Mouse (Mus musculus): ENCODE results near the gene Spocd1. TPM values are rescaled to one million over a fixed set of nuclear protein-coding genes. Genes with fewer than 3 reads are reported as not detected.

Gene Spocd1
- total RNA-seq, 2 experiments from 2014 or later: not detected

DNA sequence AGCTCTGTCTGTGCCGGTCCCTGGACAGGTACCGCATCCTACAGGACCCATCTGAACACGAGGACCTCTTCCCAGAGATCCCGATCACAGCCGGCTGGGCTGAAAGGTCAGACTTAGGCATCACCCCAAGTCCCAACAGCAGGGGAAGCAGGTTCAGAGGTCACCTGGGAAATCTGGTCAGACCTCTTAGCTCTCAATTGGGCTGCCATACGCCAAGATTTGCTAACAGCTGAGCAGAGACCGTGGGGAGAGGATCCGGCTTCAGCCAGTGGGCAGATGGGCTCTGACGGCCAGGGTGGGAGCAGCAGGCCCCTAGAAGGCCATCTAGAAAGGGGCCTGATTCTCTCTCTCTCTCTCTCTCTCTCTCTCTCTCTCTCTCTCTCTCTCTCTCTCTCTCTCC, 45.2 kb downstream of the Spocd1 start:
- no peak for DNase-seq (ENCODE audit: low spot score)

GRCm38 (mm10) chr4:129977256-129977655, 48.2 kb downstream of the Spocd1 start:
- no peak for DNase-seq (ENCODE audit: low spot score)

- no peak for DNase-seq (ENCODE audit: low spot score)
Measured at GRCm38 (mm10) chr4:129978227-129978626, 49.2 kb downstream of the Spocd1 start.

- no peak for DNase-seq (ENCODE audit: low spot score)
Measured at GRCm38 (mm10) chr4:129978930-129979329, 49.9 kb downstream of the Spocd1 start.

DNA sequence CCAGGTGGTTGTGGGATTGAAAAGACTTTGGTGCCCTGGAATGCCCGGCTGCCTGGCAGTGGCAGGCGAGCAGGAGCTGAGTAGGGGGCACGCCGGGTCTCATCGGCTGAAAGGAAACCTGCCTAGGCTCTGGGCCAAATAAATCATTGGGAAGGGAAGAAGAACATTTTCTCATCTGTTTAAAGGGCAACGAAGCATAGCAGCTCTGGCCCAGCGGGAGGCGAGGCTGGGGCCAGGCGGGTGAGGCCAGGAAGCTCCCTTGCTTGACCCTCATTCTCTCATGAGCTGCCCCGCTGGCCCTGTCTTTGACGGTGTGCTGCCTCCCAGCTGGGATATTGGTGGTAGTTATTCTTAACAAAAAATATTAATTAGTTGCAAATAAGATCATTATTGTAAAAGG, 52.6 kb downstream of the Spocd1 start:
- no peak for DNase-seq (ENCODE audit: low spot score)

DNA sequence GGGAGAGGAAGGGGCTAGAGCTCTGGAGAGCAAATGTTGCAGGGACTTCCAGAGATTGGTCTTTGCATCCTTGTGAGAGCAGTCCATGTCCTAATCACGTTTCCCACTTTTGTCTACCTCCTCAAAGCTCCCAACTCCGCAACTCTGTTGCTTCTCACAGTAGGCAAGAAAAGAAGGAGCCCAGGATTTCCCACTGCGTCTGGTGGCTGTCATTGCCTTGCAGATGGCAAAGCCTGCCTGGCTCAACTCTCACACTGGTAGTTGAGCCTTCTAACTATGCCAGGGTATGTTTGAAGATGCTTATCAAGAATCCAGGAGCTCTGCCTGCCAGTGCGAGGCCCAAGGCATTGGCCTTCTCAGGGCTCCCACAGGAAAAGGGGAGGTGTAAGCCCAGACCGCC, 54.0 kb downstream of the Spocd1 start:
- no peak for DNase-seq (ENCODE audit: low spot score)

GRCm38 (mm10) chr4:129983764-129984420, 54.8 kb downstream of the Spocd1 start:
- peak; percentile 57 for DNase-seq (ENCODE audit: low spot score)

DNA sequence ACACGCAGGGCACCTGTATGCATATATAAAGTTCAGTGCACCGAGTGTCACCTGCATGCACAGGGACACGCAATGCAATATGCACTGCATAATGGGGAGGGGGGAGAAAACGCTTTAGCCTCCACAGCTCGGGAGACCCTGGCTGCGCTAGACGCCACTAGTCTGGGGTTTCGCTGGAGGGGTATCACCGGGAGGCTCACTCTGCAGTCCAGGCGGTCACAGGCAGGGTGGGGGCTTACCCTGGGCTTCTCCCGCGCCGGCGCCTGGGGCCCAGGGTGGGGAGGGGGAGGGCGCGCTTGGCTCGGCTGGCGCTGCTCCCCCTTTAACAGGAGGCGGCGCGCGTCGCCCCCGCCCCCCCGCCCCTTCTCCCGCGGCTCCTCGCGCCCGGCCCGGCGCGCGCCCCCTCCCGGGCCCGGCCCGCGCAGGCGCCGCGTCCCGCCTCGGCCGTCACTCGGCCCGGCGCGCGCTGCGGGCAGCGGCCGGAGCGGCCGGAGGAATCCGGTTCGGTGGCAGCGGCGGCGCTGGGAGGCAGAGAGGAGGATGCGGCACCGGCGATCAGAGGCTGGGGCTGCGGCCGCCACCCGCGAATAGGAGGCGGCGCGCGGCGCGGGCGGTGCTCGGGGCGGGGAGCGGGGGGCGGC, 55.5 kb downstream of the Spocd1 start, which contains the start of gene Adgrb2:
Adgrb2 (plus strand) TSS at position 450 of the 641 bp plus-strand sequence.
- DNase-seq (ENCODE audit: low spot score): no peak

DNA sequence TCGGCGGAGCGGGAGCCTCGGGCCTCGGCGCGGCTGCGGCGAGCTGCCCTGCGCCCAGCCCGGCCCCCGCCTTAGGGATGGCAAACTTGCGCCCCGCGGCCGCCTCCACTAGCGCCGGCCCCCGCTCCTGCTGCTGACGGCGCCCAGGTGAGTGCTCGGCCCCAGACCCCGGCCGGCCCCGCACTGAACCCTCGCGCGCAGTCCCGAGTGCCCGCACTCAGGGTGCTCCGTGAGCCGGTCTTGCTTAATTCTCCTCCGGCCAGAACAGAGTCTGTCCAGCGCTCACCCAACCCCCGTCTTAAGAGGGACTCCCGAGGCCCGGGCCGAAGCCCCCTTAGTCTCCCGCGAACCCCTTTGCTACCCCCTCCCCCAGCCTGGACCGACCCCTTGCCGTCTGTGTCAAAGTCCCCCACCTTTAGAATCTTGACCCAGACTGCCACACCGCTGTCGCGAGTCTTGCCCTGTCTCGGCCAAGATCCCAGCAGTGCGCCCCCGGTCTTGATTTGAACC, 56.2 kb downstream of the Spocd1 start:
- no peak for DNase-seq (ENCODE audit: low spot score)

DNA sequence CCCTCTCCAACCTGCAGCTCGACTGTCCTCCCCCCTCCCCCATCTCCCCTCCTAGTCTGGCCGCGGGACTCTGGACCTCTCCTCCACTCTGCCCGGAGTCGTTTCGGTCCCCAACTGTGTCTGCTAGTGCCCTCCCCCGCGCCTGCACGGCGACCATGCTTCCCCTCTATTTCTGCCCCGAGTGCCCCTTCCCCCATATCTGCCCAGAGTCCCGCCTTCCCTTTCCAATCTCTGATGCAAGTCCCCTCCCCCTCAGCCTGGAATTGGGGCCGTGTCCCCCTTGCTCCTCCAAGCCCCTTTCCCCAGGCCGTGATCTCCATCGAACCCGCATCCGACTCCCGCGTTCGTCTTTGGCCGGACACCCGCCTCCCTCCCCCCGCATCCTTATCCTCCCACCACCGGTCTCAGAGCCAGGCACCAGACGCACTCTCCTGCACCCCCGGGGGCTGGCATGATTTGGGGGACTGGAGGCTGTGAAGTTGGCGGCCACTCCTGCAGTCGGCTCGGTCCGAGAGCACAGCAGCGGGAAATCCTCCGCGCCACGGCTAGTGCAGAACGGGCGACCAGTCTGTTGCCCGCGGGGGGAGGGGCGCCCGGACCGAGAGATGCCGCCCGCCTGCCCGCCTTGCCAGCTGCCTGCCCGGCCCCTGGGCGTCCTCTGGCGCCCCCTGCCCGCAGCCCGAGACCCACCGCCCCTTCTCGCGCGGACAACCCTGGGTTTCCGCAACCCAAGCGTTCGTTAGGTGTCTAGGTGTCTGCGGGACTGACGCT, 56.8 kb downstream of the Spocd1 start:
- DNase-seq (ENCODE audit: low spot score): no peak

DNA sequence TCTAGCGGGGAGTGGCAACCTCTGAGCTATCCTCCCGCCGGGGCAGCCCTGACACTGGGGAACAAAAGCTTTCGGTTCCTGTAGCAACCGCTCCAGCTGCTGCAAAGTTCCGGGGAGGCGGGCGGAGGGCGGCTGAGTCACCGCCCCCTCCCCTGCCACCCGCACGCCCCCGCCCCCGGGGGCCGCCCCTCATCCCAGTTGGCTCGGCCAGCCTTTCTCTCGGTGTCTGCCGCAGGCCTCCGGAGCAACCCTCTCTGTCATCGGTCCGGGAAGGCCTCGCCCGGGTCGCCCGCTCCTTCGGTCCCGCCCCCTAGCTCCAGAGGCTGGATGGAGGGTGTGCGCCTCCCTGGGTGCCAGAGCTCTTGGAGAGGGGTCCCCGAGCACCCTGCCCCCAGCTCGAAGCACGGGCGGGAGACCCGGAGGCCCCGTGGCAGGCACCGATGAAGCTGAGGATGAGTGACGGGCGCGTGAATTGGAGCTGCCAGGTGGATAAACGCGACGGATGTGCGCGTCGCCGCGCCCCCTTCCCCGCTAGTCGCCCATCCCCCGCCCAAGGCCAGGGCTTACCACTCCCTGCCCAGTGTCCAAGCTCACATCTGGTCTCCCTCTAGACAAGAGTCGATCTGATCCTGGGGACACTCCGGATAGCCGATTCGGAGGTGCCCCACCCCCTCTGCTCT, 58.9 kb downstream of the Spocd1 start:
- no peak for DNase-seq (ENCODE audit: low spot score)

DNA sequence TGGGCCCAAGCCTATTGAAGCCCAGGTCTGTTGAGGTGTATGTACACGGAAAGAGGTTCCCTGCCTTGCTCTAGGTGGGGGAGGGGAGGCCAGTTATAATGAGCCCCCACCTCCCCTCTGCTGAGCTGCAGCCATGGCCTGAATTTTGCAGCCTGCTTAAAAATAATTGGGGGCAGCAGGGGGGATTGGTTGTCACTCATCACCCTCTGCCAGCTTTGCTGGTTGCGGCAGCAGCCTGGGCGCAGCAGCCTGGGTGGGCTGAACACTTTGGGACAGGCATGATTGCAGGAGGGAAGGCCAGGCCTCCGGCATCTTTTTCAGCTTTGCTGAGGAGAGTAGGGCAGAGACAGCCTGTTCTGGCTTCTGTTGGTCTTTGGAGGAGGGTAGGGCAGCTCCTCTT, 60.9 kb downstream of the Spocd1 start:
- no peak for DNase-seq (ENCODE audit: low spot score)

GRCm38 (mm10) chr4:129992720-129993119, 63.7 kb downstream of the Spocd1 start:
- no peak for DNase-seq (ENCODE audit: low spot score)

GRCm38 (mm10) chr4:129993213-129993612, 64.2 kb downstream of the Spocd1 start:
- no peak for DNase-seq (ENCODE audit: low spot score)

GRCm38 (mm10) chr4:129993944-129994695, 65.1 kb downstream of the Spocd1 start:
- no peak for DNase-seq (ENCODE audit: low spot score)

- DNase-seq (ENCODE audit: low spot score): no peak
Measured at GRCm38 (mm10) chr4:129994728-129995127, 65.7 kb downstream of the Spocd1 start.

- DNase-seq (ENCODE audit: low spot score): no peak
Measured at GRCm38 (mm10) chr4:129995255-129995654, 66.2 kb downstream of the Spocd1 start.

DNA sequence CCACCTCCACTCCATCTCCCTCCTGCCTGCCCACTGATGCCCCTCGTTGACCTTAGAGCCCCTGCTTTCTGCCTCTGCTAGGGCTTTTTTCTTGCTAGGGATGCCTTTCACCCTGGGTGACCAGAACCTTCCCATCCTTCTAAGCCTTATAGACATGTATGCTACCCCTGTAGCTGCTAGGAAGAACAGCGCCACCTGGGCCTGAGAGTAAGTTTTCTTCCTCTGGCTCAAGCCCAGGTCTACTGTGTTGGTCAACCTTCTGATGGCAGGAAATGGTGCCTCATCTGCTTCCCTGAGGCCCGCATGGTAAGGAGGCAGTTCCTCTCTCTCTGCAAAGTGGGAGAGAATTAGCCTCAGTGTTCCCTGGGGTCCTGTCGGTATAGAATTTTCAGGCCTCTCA, 67.0 kb downstream of the Spocd1 start:
- no peak for DNase-seq (ENCODE audit: low spot score)

GRCm38 (mm10) chr4:129998124-129998523, 69.1 kb downstream of the Spocd1 start:
- DNase-seq (ENCODE audit: low spot score): no peak

DNA sequence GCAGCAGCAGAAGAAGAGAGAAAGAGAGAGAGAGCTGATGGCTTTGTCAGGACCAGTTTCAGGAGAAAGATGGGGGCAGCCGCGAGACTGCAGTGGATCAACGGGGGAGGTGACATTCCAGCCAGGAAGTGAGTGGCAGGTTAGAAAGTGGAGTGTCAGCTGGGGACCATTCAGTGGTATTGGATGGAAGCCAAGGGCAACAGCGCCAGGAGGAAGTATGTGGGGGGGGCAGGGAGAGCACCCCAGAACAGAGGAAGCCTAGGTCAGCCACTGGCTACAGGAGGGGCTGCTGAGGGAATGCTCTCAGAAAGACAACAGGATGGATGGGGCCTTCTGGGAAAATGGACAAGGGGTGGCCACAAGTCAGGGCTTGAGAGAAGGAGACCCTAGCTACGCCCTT, 72.7 kb downstream of the Spocd1 start:
- no peak for DNase-seq (ENCODE audit: low spot score)

DNA sequence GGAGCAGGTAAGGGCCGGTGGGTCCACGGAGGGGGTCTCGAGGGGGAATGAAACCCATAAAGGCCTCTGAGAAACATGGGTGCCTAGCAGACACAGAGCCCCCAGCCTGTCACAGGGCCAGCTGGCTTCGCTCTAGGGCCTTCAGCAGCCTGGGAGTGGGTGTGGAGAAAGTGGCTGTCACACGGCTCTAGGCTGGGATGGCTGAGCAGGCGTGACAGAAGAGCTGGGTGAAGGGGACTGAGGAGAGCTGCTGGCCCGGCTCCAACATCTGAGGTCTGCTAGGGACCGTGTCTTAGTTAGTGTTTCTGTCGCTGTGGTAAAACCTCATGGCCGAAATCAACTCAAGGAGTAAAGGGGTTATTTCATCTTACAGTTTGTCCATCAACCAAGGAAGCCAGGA, 73.1 kb downstream of the Spocd1 start:
- no peak for DNase-seq (ENCODE audit: low spot score)

All from gastrocnemius, adult 18-20 months (tissue).